Mouse (Mus musculus) left cerebral cortex, adult 8-10 months (tissue): ENCODE results near the gene Nbeal2. TPM values are rescaled to one million over a fixed set of nuclear protein-coding genes. Genes with fewer than 3 reads are reported as not detected.

ENCODE experiments used
- DNase-seq, 2 experiments: peaks; one replicate each; pipeline ENCODE4 v3.0.0; 2022; ENCODE audit warnings: low spot score in 2 of 2
- total RNA-seq, 4 experiments: library from RNA; stranded (reverse); gene quantifications; 2 replicates each; pipeline ENCODE4 v1.2.4; 2022

Gene Nbeal2
- total RNA-seq, 4 experiments from 2014 or later, result 11.9 to 14.6 (median 12.6) TPM

- DNase-seq, result no peak
Measured at GRCm38 (mm10) chr9:110676492-110676911, 22.5 kb upstream of the Nbeal2 start.

DNA sequence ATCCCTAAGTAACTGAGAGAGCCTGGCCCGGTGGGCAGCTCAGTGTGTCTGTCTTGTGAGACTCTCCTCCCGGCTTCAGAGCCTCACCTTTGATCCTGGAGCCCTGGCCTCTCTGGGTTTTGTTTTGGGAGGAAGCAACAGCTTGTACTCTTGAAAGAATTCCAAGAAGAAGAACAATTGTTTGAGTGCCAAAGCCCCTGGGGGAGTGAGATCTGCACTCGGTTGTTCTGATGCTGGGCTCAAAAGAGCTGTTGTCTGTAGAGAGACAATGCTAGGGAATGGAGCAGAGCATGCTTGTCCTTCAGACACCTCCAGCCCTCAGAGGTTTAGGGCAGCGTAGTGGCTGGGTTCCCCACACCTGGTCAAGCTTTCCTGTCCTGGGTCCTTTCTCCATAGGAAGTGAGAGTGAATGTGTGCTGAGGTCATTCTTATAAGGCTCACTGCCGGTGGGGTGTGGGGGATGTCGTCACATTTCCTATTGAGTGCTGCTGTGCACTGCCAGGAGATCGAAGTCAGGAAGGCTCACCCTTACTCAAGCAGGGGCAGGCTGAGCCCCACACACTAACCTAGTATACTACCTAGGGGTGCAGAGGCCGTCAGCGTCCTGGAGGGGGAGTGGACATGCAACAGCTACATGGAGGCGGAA lies 19.3 kb upstream of the Nbeal2 start:
- no peak for DNase-seq

GRCm38 (mm10) chr9:110672462-110673106 lies 18.6 kb upstream of the Nbeal2 start:
- DNase-seq, result no peak

DNA sequence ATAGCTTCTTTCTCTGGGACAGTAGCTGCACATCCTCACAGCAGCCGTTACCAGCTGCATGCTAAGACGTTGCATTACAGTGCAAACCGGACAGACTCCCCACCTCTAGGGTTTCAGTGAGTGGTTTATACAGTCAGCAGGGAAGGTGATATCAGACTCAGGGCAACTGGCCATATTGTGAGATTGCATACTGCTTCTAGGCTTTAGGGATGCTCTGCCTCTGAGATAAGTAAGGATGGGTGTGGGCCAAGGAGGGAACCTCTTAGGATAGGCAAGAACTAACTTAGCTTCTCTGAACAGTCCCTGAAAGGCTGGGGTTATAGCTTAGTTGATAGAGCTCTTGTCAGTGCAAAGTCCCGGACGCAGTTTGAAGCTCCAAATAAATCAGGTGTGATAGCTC lies 15.8 kb upstream of the Nbeal2 start:
- DNase-seq, result no peak

DNA sequence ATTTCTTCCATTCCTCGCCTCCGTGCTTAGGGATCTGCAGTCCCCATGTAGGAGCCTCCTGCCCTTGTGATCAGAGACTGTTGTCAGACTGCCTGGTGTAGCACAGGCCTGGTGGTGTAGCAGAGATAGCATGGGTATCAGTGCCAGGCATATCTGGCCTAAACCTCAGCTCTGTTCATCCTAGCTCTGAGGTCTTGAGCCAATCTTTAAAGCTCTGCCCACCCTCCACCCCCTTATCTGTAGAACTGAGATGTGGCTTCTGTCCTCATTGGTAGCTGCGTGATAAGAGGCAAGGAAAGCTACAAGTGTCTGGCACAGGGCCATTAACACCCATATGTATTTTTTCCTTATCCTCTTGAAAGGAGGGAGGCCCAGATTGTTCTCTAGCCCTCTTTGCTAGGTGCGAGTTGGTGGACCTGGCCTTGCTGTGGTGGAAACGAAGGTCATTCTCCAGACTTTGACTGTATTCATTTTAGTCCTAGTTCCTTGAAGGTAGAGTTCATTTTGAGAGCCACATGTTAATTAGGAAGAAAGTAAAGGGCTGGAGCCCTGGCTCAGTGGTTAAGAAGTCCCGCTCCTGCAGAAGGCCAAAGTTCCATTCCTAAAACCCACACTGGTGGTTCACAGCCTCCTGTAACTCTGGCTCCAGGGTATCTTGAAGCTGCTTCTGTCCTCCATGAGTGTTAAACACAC lies 14.8 kb upstream of the Nbeal2 start:
- DNase-seq, result no peak

GRCm38 (mm10) chr9:110667219-110667836 lies 13.4 kb upstream of the Nbeal2 start:
- no peak for DNase-seq

GRCm38 (mm10) chr9:110666374-110666773 lies 12.4 kb upstream of the Nbeal2 start:
- DNase-seq, result no peak

DNA sequence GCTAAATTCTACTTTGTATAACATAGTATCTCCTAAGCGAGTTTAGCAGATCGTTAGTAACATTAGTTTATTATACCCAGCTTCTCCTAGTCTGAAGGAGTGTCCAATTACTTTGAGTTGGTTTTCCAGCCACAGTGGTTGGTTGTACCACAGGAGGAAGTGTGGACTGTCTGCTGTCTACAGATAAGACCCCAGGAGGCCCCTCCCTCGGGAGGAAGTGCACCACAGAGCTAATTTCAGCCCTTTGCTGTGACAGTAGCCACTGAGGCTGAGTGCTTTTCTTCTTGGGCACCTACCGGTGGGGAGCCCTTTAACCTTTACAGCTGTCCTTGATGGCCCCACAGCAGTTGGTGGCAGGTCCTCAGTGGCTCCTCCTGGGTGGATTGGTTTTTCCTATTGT lies 12.0 kb upstream of the Nbeal2 start:
- DNase-seq, result no peak

DNA sequence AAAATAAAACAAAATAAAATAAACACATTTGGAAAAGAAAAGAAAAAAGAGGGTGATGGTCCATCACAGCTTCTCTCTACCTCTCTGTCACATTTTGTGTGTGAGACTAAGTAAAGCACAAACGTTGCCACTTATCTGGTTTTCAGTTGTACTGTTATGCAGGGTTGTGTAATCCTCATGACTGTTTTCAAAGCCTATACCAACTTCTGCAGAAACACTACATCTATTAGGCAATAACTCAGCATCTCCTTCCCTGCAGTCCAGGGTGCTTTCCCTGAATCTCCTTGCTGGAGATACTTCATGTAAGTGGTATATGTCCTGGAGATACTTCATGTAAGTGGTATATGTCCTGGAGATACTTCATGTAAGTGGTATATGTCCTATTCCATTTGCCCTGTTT lies 8.9 kb upstream of the Nbeal2 start:
- DNase-seq, result no peak

- no peak for DNase-seq
Measured at GRCm38 (mm10) chr9:110660856-110661612, 7.1 kb upstream of the Nbeal2 start.

DNA sequence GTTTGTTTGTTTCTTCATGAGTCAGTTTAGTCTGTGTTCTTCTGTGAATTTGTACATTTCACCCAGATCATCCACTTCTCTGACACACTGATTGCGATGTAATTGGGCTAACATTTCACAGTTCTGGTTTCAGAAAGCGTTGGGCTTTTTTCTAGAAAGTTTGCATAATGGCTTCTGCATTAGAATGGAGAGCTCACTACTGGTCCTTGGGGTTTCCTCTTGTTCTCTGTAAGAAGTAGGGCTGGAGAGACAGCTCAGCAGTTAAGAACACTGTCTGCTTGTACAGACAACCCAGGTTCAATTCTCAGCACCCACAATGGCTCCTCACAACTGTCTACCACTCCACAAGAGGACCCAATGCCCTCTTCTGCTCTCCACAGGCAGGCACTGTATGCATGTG lies 6.2 kb upstream of the Nbeal2 start:
- DNase-seq, result no peak

DNA sequence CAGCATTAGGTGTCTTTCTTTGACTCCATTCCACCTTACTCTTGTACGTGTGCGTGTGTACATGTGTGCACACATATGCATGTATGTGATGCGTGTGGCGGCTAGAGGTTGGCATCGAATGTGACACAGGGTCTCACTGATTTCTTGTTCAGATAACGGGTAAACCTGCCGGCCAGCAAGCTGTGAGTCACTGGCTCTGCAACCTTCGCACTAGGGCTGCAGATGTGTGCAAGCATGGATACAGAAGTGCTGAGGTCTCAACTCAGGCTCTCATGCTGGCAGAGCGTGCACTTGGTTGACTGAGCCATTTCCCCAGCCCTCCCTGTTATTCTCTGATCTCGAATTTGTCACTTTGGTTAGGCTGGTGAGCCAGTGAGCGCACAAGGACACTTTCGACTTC lies 5.6 kb upstream of the Nbeal2 start:
- DNase-seq, result no peak

DNA sequence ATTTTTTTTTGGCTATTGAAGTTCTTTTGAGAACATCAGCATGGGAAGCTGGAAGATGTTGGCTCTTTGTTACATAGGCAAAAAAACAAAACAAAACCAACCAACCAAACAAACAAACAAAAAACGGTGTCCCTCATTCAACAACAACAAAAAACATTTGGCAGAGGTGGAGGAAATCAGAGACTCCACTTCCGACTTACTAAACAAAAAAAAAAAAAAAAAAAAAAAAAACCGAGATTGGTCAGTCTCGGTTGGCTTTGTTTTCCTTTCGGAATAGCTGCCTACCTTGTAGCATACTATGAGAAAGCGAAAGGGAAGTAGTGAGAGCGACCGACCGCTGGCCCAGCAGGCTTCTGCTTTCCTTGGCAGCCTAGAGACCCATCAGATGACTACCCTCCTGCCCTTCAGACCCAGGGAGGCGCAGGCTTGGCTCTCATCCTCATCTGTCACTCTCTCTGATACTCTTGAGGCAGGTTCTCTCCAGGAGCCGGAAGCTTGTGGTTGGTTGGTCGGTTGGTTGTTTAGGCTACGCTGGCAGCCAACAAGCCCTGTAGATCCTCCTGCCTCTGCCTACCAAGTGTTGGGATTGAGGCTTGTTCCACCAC lies 3.6 kb upstream of the Nbeal2 start:
- DNase-seq, result no peak

DNA sequence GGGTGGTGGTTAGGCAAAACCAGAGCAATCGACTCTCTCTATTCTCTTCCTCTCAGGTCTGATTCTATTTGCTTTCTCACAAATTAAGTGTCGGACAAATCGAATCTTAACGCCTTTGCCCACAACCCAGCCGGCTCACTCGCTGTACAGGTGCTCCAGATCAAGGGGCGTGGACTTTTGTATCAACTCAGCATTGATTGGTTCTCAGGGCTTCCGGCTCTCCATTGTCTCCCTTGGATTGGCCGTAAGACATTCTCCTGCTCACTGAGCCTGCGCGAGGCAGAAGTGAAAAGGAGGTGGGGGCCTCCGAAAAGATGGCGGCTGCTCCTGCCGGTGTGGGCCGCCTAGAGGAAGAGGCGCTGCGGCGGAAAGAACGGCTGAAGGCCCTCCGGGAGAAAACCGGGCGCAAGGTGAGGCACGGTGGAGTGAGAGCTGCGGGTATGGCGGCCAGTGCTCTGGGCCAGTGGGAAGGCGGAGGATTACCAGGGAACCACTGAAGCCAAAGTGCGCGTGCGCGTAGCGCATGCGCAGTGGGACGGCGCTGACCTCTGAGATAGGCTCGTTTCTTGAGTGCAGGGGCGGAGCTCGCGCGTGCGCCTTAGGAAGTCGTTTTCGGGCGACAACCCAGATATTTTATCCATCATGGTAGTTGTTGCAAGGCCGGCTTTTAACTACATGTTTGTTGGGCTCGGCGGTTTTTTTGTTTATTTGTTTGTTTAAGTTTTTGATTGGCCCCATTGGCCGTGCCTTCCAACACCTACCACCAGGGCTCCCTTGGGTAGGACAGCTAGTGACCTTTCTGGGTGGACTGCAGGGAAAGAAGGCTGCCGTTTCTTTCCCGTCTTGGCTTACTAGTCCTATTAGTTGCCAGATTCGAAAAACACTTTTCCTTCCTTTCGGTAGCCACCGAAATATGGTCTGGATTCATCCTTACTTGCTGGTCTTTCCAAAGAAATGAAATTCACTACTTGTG lies 2.6 kb upstream of the Nbeal2 start, which contains the start of gene Ccdc12:
Ccdc12 (plus strand) TSS at position 255 of the 973 bp plus-strand sequence.
- peak; percentile 97 for DNase-seq

GRCm38 (mm10) chr9:110655651-110656007 lies 1.7 kb upstream of the Nbeal2 start:
- DNase-seq, result no peak

DNA sequence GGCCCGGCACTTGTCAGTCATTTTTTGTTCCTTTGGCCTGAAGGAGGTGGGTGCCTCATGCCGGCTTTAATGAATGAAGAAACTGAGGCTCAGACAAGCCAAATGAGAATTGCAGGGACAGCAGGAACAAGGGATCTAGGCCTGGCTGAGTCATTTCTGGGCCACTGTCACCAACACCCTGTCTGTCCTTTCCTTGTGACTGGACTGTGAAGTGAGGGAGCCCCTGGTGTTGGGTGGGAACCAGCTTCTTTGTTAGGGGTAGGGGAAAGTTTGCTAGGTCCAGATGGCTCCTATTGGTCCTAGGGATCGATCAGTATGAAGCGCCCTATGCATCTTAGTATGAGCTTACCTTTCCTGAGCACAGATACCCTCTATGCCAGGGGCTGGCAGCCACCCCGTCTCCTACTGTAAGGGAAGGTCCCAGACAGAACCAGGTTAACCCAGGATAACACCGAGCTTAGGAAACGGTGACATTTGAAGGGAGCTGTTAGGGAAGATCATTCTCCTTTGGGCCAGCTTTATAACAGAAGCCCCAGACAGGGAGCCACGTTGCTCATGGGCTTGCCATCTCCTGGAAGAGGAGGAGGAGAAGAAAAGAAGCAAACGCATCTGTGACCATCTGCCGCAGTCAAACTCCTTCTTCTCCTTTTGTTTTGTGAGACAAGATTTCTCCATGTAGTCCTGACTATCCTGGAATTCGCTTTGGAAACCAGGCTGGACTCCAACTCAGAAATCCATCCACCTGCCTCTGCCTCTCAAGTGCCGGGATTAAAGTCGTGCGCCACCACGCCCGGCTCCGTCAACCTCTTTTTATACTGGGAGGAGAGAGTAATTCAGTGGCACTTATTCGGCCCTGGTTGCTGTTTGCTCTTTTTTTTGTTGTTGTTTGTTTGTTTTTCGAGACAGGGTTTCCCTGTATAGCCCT lies 1.0 kb upstream of the Nbeal2 start:
- no peak for DNase-seq

GRCm38 (mm10) chr9:110652963-110653654 lies 852 bp downstream of the Nbeal2 start:
- DNase-seq, result no peak
